Mouse (Mus musculus): Measurements from ENCODE around the gene Rac2. TPM values are rescaled to one million over a fixed set of nuclear protein-coding genes. Genes with fewer than 3 reads are reported as not detected.

Rac2 gene
- polyA plus RNA-seq, 1 experiment from 2014 or later, result 13.0 TPM

- 86% methylated on average over 7 of the region's 7 CpGs for WGBS
- Histone ChIP-seq H3K36me3 (no peaks in the 10 kb centered on the region), H3K4me1 (peaks cover 11% of the 10 kb centered on the region), H3K4me3 (no peak overlapping the region), H3K27ac (no peak overlapping the region), H3K9me3 (no peaks in the 10 kb centered on the region), H3K27me3 (ENCODE audit: insufficient read depth, poor library complexity, severe bottlenecking) (peaks cover 11% of the 10 kb centered on the region; the same call in 1 of the 2 replicates)
- DNase-seq (ENCODE audit: low spot score), result no peak
Measured at GRCm38 (mm10) chr15:78585404-78585803, 12.8 kb upstream of the Rac2 start.

GRCm38 (mm10) chr15:78583352-78583751 lies 10.8 kb upstream of the Rac2 start:
- peaks cover 11% of the 10 kb centered on the region; the same call in 1 of the 2 replicates for H3K27me3 ChIP-seq (ENCODE audit: insufficient read depth, poor library complexity, severe bottlenecking)
- peaks cover 22% of the 10 kb centered on the region for H3K4me1 ChIP-seq
- 0 out of 2 replicates have a peak overlapping the region, but pooled peaks have one; percentile 16 for H3K27ac ChIP-seq
- 21% methylated on average over 11 of the region's 11 CpGs for WGBS
- no peaks in the 10 kb centered on the region for H3K9me3 ChIP-seq
- H3K36me3 ChIP-seq, result no peaks in the 10 kb centered on the region
- no peak for DNase-seq (ENCODE audit: low spot score)
- no peak overlapping the region for H3K4me3 ChIP-seq

GRCm38 (mm10) chr15:78576284-78576810 lies 3.8 kb upstream of the Rac2 start:
- Histone ChIP-seq H3K36me3 (no peaks in the 10 kb centered on the region), H3K4me1 (peaks cover 37% of the 10 kb centered on the region), H3K27me3 (ENCODE audit: insufficient read depth, poor library complexity, severe bottlenecking) (no peaks in the 10 kb centered on the region), H3K27ac (no peak overlapping the region), H3K9me3 (no peaks in the 10 kb centered on the region), H3K4me3 (no peak overlapping the region)
- DNase-seq (ENCODE audit: low spot score), result no peak
- WGBS, result 52% methylated on average over 4 of the region's 4 CpGs

- WGBS, result 78% methylated on average over 5 of the region's 5 CpGs
- Histone ChIP-seq H3K36me3 (no peaks in the 10 kb centered on the region), H3K4me3 (no peak overlapping the region), H3K9me3 (no peaks in the 10 kb centered on the region), H3K27me3 (ENCODE audit: insufficient read depth, poor library complexity, severe bottlenecking) (no peaks in the 10 kb centered on the region), H3K27ac (peak overlapping the region; percentile 85), H3K4me1 (peaks cover 32% of the 10 kb centered on the region)
- DNase-seq (ENCODE audit: low spot score), result no peak
Measured at GRCm38 (mm10) chr15:78572270-78572600, 348 bp downstream of the Rac2 start.

GRCm38 (mm10) chr15:78571554-78572269 lies 871 bp downstream of the Rac2 start:
- Histone ChIP-seq H3K27ac (peak overlapping the region; percentile 85), H3K4me3 (peak overlapping the region; percentile 22; the same call in 1 of the 2 replicates)

GRCm38 (mm10) chr15:78570170-78570569 lies 2.4 kb downstream of the Rac2 start:
- WGBS, result 92% methylated on average over 5 of the region's 5 CpGs

More at GRCm38 (mm10) chr15:78571554-78572269, 871 bp downstream of the Rac2 start:
- Histone ChIP-seq H3K27me3 (ENCODE audit: insufficient read depth, poor library complexity, severe bottlenecking) (no peaks in the 10 kb centered on the region), H3K36me3 (no peaks in the 10 kb centered on the region), H3K9me3 (no peaks in the 10 kb centered on the region), H3K4me1 (peaks cover 33% of the 10 kb centered on the region)
- peak; percentile 94 for DNase-seq (ENCODE audit: low spot score)
- 25% methylated on average over 16 of the region's 16 CpGs for WGBS

GRCm38 (mm10) chr15:78567608-78568120 lies 4.9 kb downstream of the Rac2 start:
- H3K27ac ChIP-seq, result no peak overlapping the region

More at GRCm38 (mm10) chr15:78570170-78570569, 2.4 kb downstream of the Rac2 start:
- peaks cover 46% of the 10 kb centered on the region for H3K4me1 ChIP-seq
- H3K27me3 ChIP-seq (ENCODE audit: insufficient read depth, poor library complexity, severe bottlenecking), result no peaks in the 10 kb centered on the region
- no peaks in the 10 kb centered on the region for H3K36me3 ChIP-seq
- no peaks in the 10 kb centered on the region for H3K9me3 ChIP-seq
- no peak overlapping the region for H3K4me3 ChIP-seq
- peak overlapping the region; percentile 85 for H3K27ac ChIP-seq
- DNase-seq (ENCODE audit: low spot score), result no peak

GRCm38 (mm10) chr15:78564764-78565435 lies 7.7 kb downstream of the Rac2 start:
- Histone ChIP-seq H3K4me1 (peaks cover 36% of the 10 kb centered on the region), H3K4me3 (no peak overlapping the region), H3K9me3 (no peaks in the 10 kb centered on the region), H3K27ac (peak overlapping the region; percentile 52), H3K27me3 (ENCODE audit: insufficient read depth, poor library complexity, severe bottlenecking) (no peaks in the 10 kb centered on the region), H3K36me3 (no peaks in the 10 kb centered on the region)
- WGBS, result 57% methylated on average over 11 of the region's 11 CpGs
- DNase-seq (ENCODE audit: low spot score), result no peak

More at GRCm38 (mm10) chr15:78567608-78568120, 4.9 kb downstream of the Rac2 start:
- WGBS, result 68% methylated on average over 9 of the region's 9 CpGs
- Histone ChIP-seq H3K4me1 (peaks cover 58% of the 10 kb centered on the region), H3K4me3 (no peak overlapping the region), H3K36me3 (no peaks in the 10 kb centered on the region), H3K9me3 (no peaks in the 10 kb centered on the region), H3K27me3 (ENCODE audit: insufficient read depth, poor library complexity, severe bottlenecking) (no peaks in the 10 kb centered on the region)
- DNase-seq (ENCODE audit: low spot score), result no peak

GRCm38 (mm10) chr15:78563937-78564336 lies 8.6 kb downstream of the Rac2 start:
- H3K4me1 ChIP-seq, result peaks cover 36% of the 10 kb centered on the region
- no peak for DNase-seq (ENCODE audit: low spot score)
- no peaks in the 10 kb centered on the region for H3K36me3 ChIP-seq
- 73% methylated on average over 5 of the region's 5 CpGs for WGBS
- H3K27me3 ChIP-seq (ENCODE audit: insufficient read depth, poor library complexity, severe bottlenecking), result no peaks in the 10 kb centered on the region
- H3K4me3 ChIP-seq, result no peak overlapping the region
- H3K9me3 ChIP-seq, result no peaks in the 10 kb centered on the region
- peak overlapping the region; percentile 52; the same call in 1 of the 2 replicates for H3K27ac ChIP-seq

- 0 out of 2 replicates have a peak overlapping the region, but pooled peaks have one; percentile 22 for H3K27ac ChIP-seq
- H3K4me1 ChIP-seq, result peaks cover 41% of the 10 kb centered on the region
- no peaks in the 10 kb centered on the region for H3K36me3 ChIP-seq
- no peaks in the 10 kb centered on the region for H3K9me3 ChIP-seq
- WGBS, result 95% methylated on average over 3 of the region's 3 CpGs
- H3K27me3 ChIP-seq (ENCODE audit: insufficient read depth, poor library complexity, severe bottlenecking), result no peaks in the 10 kb centered on the region
- H3K4me3 ChIP-seq, result no peak overlapping the region
- DNase-seq (ENCODE audit: low spot score), result no peak
Measured at GRCm38 (mm10) chr15:78563344-78563743, 9.2 kb downstream of the Rac2 start.

- 59% methylated on average over 11 of the region's 11 CpGs for WGBS
- Histone ChIP-seq H3K27me3 (ENCODE audit: insufficient read depth, poor library complexity, severe bottlenecking) (no peaks in the 10 kb centered on the region), H3K36me3 (no peaks in the 10 kb centered on the region), H3K4me1 (peaks cover 21% of the 10 kb centered on the region), H3K9me3 (no peaks in the 10 kb centered on the region), H3K4me3 (no peak overlapping the region), H3K27ac (no peak overlapping the region)
- no peak for DNase-seq (ENCODE audit: low spot score)
Measured at GRCm38 (mm10) chr15:78559141-78559979, 13.2 kb downstream of the Rac2 start.
